Mouse (Mus musculus) embryo, embryonic 11 days (tissue): ENCODE measurements around the gene Mid1ip1.
A peak's percentile ranks its signal among the peaks of the same experiment; 100 is the strongest.

Source experiments
- DNase-seq: peaks from one replicate; pipeline ENCODE4 v3.0.0-alpha.2; 2015

The Mid1ip1 gene

GRCm38 (mm10) chrX:10714696-10715140 lies at the start of gene Mid1ip1:
Gene Mid1ip1 (plus strand): TSS chrX:10715013.
- DNase-seq = peak; percentile 91

GRCm38 (mm10) chrX:10694455-10695180 lies 20.2 kb upstream of the Mid1ip1 start:
- DNase-seq = no peak

GRCm38 (mm10) chrX:10706728-10707127 lies 8.1 kb upstream of the Mid1ip1 start:
- DNase-seq = no peak

- DNase-seq = no peak
Observed at GRCm38 (mm10) chrX:10713839-10714637, 775 bp upstream of the Mid1ip1 start.

DNA sequence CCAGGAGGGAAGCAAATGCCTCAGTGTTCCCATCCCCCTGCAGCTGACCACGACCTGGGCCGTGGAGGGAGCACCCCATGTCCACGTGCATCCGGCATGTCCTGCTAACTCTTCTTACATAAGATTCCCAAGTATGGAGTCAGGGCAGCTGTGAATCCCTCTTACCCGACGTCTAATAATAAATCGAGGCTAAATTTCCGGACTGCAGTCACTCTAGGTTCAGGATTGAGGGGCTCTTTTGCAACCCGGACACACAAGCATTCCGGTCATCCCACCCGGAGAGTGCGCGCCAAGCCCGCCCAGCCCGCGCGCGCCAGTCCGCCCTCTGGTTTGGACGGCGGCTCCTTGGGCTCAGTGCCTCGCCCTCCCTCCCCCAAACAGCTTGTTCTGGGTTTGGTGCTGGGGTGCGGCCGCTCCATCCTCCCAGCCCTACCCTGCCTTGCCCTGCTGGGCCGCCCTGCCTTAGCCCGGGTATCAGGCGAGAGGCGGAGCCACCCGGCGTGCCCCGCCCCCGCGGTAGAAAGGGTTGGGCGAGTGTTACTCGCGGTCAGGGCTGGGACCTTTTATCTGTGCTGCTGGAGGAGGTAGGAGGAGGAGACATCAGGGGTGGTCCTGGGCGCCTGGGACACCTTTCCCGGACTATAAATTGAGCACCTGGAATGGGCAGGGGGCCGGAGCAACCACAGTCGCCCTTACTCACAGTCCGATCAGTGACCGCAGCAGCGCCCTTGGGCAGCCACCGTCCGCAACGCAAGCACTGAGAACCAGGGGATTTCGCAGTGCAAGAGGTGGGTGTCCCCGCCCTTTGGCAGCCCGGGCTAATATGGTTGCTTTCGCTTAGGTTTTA lies 2.3 kb downstream of the Mid1ip1 start:
- peak; percentile 84 for DNase-seq

DNA sequence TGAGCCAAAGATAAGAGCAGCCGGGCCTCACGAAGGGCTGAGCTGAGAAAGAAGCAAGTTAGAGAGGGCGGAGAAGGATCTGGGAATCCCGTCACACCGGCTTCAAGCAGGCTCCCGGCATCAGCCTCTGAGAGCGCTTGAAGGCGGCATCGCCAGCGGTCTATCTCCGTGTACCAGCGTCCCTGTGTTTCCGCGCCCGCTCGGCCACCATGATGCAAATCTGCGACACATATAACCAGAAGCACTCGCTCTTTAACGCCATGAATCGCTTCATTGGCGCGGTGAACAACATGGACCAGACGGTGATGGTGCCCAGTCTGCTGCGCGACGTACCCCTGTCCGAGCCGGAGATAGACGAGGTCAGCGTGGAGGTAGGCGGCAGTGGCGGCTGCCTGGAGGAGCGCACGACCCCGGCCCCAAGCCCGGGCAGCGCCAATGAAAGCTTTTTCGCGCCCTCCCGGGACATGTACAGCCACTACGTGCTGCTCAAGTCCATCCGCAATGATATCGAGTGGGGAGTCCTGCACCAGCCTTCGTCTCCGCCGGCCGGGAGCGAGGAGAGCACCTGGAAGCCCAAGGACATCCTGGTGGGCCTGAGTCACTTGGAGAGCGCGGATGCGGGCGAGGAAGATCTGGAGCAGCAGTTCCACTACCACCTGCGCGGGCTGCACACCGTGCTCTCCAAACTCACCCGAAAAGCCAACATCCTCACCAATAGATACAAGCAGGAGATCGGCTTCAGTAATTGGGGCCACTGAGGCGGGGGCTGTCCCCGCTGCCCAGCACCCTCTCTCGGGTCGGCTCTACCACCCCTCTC lies 3.4 kb downstream of the Mid1ip1 start:
- peak; percentile 43 for DNase-seq

GRCm38 (mm10) chrX:10718838-10719539 lies 4.2 kb downstream of the Mid1ip1 start:
- peak; percentile 57 for DNase-seq

- no peak for DNase-seq
Observed at GRCm38 (mm10) chrX:10720391-10720790, 5.6 kb downstream of the Mid1ip1 start.

DNA sequence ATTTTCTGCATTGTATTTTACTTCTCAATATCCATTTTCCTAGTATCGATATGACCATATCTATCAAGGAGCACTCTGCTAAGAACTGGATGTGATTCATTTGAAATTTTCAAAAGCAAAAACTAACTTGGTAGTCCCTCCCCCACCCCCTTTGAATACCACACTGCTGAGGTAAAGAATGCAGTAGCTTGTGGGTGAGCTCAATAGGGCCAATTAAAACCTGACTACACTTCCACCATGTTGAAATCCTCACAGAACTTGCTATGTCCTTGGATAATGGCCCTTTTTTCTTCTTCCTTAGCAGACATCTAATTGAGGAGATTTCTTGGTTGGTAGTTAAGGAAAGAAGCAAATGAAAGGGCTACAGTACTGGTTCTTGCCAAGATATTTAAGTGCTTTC lies 9.8 kb downstream of the Mid1ip1 start:
- DNase-seq = no peak

GRCm38 (mm10) chrX:10729488-10729887 lies 14.7 kb downstream of the Mid1ip1 start:
- DNase-seq = no peak

- no peak for DNase-seq
Observed at GRCm38 (mm10) chrX:10734453-10734852, 19.6 kb downstream of the Mid1ip1 start.

GRCm38 (mm10) chrX:10734874-10735273 lies 20.1 kb downstream of the Mid1ip1 start:
- no peak for DNase-seq

DNA sequence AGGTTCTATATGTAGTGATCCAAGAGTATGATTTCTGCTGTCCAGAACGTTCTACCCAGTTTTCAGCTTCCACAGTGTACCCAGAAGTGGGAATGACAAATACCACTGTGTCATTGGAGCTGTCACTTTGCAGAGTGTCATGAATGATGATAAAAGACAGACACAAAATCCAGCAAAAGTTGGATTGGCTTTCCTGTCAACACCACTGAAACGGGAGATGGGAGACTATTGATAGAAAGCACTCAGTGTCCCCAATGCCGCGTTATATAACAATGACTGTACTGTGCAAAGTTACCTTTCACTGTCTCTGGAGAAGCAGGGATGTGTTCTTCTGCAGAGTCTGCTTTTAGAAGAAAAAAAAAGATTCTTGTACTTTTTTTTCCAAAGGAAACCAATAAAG lies 44.1 kb downstream of the Mid1ip1 start:
- DNase-seq = no peak

- DNase-seq = no peak
Observed at GRCm38 (mm10) chrX:10763476-10764016, 48.7 kb downstream of the Mid1ip1 start.
